ENCODE assay signal across 10 mouse cellular contexts in genomic region chr9:116114339-116114738, GRCm38 (mm10).
A peak's percentile ranks its signal among the peaks of the same experiment; 100 is the strongest.
DNase-seq lines count a peak whose midpoint lies in the region; ATAC-seq lines count a peak whose summit lies in the region.
"Had no signal": no experiment of that assay in that cellular context is flagged by ENCODE, and none has a peak within 500 bp of the region (broad histone marks: within the 10 kb centered on the region; RNA-seq: fewer than 3 reads in every experiment).

No protein-coding gene starts in this region.

- no peak overlapping the region for H3K27ac ChIP-seq in lung, embryonic 15.5 days
- H3K27ac ChIP-seq: liver, embryonic 12.5 days had no signal

- H3K4me1 ChIP-seq in lung, embryonic 15.5 days = peaks cover 22% of the 10 kb centered on the region; the same call in 1 of the 2 replicates

- no peak overlapping the region for H3K4me2 ChIP-seq in lung, embryonic 15.5 days
- H3K4me2 ChIP-seq: liver, embryonic 12.5 days had no signal

- no peaks in the 10 kb centered on the region for H3K27me3 ChIP-seq in lung, embryonic 15.5 days
- H3K27me3 ChIP-seq: liver, embryonic 12.5 days had no signal

- no peak overlapping the region for H3K9ac ChIP-seq in lung, embryonic 15.5 days
- H3K9ac ChIP-seq: liver, embryonic 12.5 days had no signal

- peaks cover 65% of the 10 kb centered on the region for H3K36me3 ChIP-seq in lung, embryonic 15.5 days

- WGBS in lung, embryonic 15.5 days = 21% methylated on average over 4 of the region's 4 CpGs

- no peak overlapping the region for H3K4me3 ChIP-seq in lung, embryonic 15.5 days
- H3K4me3 ChIP-seq: liver, embryonic 12.5 days; myocyte had no signal

- no peaks in the 10 kb centered on the region for H3K9me3 ChIP-seq in lung, embryonic 15.5 days
- H3K9me3 ChIP-seq: liver, embryonic 12.5 days had no signal

- ATAC-seq in activated CD4-positive, CD25-positive, alpha-beta regulatory T cell, adult 4 months = peak; percentile 89
- 0 out of 2 replicates have a peak, but pooled peaks have one; percentile 39 for ATAC-seq in lung, embryonic 15.5 days (ENCODE audit: borderline replicate concordance, extremely low read depth, low FRiP score, low TSS enrichment)
- ATAC-seq: liver, embryonic 12.5 days had no signal

- peak; percentile 48 to 70 for DNase-seq in heart, adult 18-20 months
- no peak for DNase-seq in heart, postnatal 25 days (ENCODE audit: low spot score)
- peak; percentile 25 for DNase-seq in heart, postnatal 4 days
- DNase-seq in right cerebral cortex, postnatal 4 days = no peak
- DNase-seq in MN1 (ENCODE audit: low spot score) = no peak
- DNase-seq in gastrocnemius, adult 18-20 months (ENCODE audit: low spot score) = no peak

- intact Hi-C loops in heart, postnatal 25 days (cut with DNase I) = no loop called here

Comparison
In these comparisons a context has a peak if more than half of its experiments do, and no peak if none do; other contexts are left out.
1. DNase-seq: peak in heart, adult 18-20 months (2 of 2) and heart, postnatal 4 days (single experiment); none in heart, postnatal 25 days (single experiment), right cerebral cortex, postnatal 4 days (single experiment), MN1 (single experiment) and gastrocnemius, adult 18-20 months (single experiment).